Mouse (Mus musculus): ENCODE measurements at regions not wholly inside any gene's neighbourhood (a gene's known extent, or its start where the extent isn't known, plus 50 kb on each side); places are given as distances from the start of the nearest gene placed in this dataset.

DNA sequence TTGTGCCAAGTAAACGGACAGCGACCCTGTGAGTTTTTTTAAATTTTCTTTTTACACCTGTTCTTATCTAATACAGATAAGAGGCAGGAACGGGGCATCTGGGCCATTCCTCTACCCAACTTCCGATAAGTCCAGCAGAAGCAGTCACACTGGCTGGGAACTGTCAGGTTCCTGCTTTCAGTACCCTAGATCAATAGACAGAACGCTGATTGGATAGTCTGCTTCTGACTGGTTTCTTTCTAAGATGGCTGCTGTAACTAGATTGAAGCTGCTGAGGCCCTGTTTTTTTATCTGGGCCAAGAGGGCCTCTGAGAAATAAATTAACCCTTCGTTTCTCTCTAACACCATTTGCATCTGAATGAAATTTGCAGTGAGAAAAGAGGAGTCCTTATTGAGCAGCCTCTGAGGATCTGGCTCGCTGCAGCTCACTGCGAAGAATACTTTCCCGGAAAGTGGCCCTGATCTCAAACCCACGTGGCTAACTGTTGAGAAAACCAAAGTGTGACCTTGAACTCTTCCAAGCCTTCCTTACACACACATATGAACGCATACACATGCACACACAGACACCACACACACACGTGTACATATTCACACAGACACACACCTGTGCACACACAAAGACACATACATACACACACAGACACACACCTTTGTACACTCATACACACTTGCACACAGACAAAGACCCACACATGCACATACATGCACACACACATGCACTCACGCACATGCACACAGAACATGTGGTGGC, 253.8 kb downstream of the Irs2 start:
- TF ChIP-seq TAL1 (IDR thresholded peaks at IDR 0.05; ENCODE audit: low read length) = no peak
- TF ChIP-seq GATA1 (IDR thresholded peaks at IDR 0.05; ENCODE audit: low read length) = no peak
